Mouse (Mus musculus) forebrain, embryonic 16.5 days (tissue): ENCODE results near the gene Pdhx. TPM values are rescaled to one million over a fixed set of nuclear protein-coding genes. Genes with fewer than 3 reads are reported as not detected.

Experiments
- ATAC-seq: fragments of 200-750 bp; cut with Nextera tagmentation; 2 replicates; pipeline ENCODE4 v1.8.0; 2017; ENCODE audit warnings: mild to moderate bottlenecking, moderate library complexity
- H3K27ac ChIP-seq: fragments of 300-500 bp; sonication (generic); 2 replicates; pipeline ENCODE4 v1.5.1; 2014; ENCODE audit warnings: low read length, control low read depth
- H3K27me3 ChIP-seq: fragments of 300-500 bp; sonication (generic); replicated peaks from 2 replicates; pipeline ENCODE4 v1.6.1; 2014; ENCODE audit warnings: low read length; ENCODE audit not compliant: control insufficient read depth, insufficient read depth
- H3K36me3 ChIP-seq: fragments of 300-500 bp; sonication (generic); 2 replicates; pipeline ENCODE4 v1.6.1; 2014; ENCODE audit not compliant: control insufficient read depth, insufficient read depth
- H3K4me1 ChIP-seq: fragments of 300-500 bp; sonication (generic); replicated peaks from 2 replicates; pipeline ENCODE4 v1.6.1; 2014; ENCODE audit warnings: low read length; ENCODE audit not compliant: control insufficient read depth, insufficient read depth
- H3K4me2 ChIP-seq: fragments of 300-500 bp; sonication (generic); 2 replicates; pipeline ENCODE4 v1.6.1; 2014; ENCODE audit warnings: mild to moderate bottlenecking, low read length, control low read depth
- H3K4me3 ChIP-seq: fragments of 300-500 bp; sonication (generic); replicated peaks from 2 replicates; pipeline ENCODE4 v1.5.1; 2014; ENCODE audit warnings: mild to moderate bottlenecking, low read length, control low read depth
- H3K9ac ChIP-seq: fragments of 300-500 bp; sonication (generic); replicated peaks from 2 replicates; pipeline ENCODE4 v1.6.1; 2014; ENCODE audit warnings: low read depth, low read length, control low read depth
- H3K9me3 ChIP-seq: fragments of 300-500 bp; sonication (generic); 2 replicates; pipeline ENCODE4 v1.6.1; 2016; ENCODE audit warnings: low read length; ENCODE audit not compliant: control insufficient read depth
- WGBS: fragments of 180-500 bp; shearing (Covaris S2); extraction: QIAGEN DNeasy Blood & Tissue Kit; methylation state at CpG from one replicate; pipeline ENCODE4 v1.1.7; 2014; 5-methylcytosine and 5-hydroxymethylcytosine counted together
- polyA plus RNA-seq: library from polyadenylated mRNA; unstranded; fragments of >200 nt; fragmentation: Nextera tagmentation; extraction: Ambion mirVana; gene quantifications from 2 replicates; pipeline ENCODE4 v1.2.1, GENCODE M21; 2015

Pdhx gene
- polyA plus RNA-seq, 1 experiment from 2014 or later, result 61.0 TPM

- H3K4me1 ChIP-seq, result no peaks in the 10 kb centered on the region
- no peaks in the 10 kb centered on the region for H3K27me3 ChIP-seq
- H3K4me2 ChIP-seq, result no peak overlapping the region
- 0% methylated on average over 1 of the region's 1 CpGs for WGBS
- no peak overlapping the region for H3K4me3 ChIP-seq
- H3K36me3 ChIP-seq, result peaks cover 7% of the 10 kb centered on the region; the same call in 1 of the 2 replicates
- no peaks in the 10 kb centered on the region for H3K9me3 ChIP-seq
- H3K27ac ChIP-seq, result no peak overlapping the region
- ATAC-seq, result no peak
- H3K9ac ChIP-seq, result no peak overlapping the region
Observed at GRCm38 (mm10) chr2:103086432-103086831, 13.1 kb upstream of the Pdhx start.

GRCm38 (mm10) chr2:103085633-103086032 lies 12.3 kb upstream of the Pdhx start:
- Histone ChIP-seq H3K9ac (no peak overlapping the region), H3K4me3 (no peak overlapping the region), H3K36me3 (peaks cover 7% of the 10 kb centered on the region; the same call in 1 of the 2 replicates), H3K9me3 (no peaks in the 10 kb centered on the region), H3K4me1 (no peaks in the 10 kb centered on the region), H3K27ac (no peak overlapping the region), H3K27me3 (no peaks in the 10 kb centered on the region), H3K4me2 (no peak overlapping the region)
- 75% methylated on average over 10 of the region's 10 CpGs for WGBS
- ATAC-seq, result 0 out of 2 replicates have a peak, but pooled peaks have one; percentile 25

- WGBS, result 56% methylated on average over 5 of the region's 5 CpGs
- no peak overlapping the region for H3K9ac ChIP-seq
- peak; percentile 14; the same call in 1 of the 2 replicates for ATAC-seq
Observed at GRCm38 (mm10) chr2:103084451-103084850, 11.1 kb upstream of the Pdhx start.

GRCm38 (mm10) chr2:103082853-103083252 lies 9.5 kb upstream of the Pdhx start:
- Histone ChIP-seq H3K4me1 (no peaks in the 10 kb centered on the region), H3K27ac (no peak overlapping the region), H3K36me3 (0 out of 2 replicates have a peak, but pooled peaks cover 2% of the 10 kb centered on the region), H3K9me3 (no peaks in the 10 kb centered on the region), H3K4me2 (no peak overlapping the region), H3K27me3 (no peaks in the 10 kb centered on the region), H3K4me3 (no peak overlapping the region), H3K9ac (no peak overlapping the region)
- 70% methylated on average over 7 of the region's 7 CpGs for WGBS
- ATAC-seq, result no peak

More at GRCm38 (mm10) chr2:103084451-103084850, 11.1 kb upstream of the Pdhx start:
- Histone ChIP-seq H3K9me3 (no peaks in the 10 kb centered on the region), H3K4me1 (no peaks in the 10 kb centered on the region), H3K4me2 (no peak overlapping the region), H3K27ac (no peak overlapping the region), H3K36me3 (peaks cover 6% of the 10 kb centered on the region; the same call in 1 of the 2 replicates), H3K4me3 (no peak overlapping the region), H3K27me3 (no peaks in the 10 kb centered on the region)

- no peak overlapping the region for H3K27ac ChIP-seq
Observed at GRCm38 (mm10) chr2:103081706-103082105, 8.4 kb upstream of the Pdhx start.

GRCm38 (mm10) chr2:103081117-103081516 lies 7.8 kb upstream of the Pdhx start:
- Histone ChIP-seq H3K27ac (no peak overlapping the region), H3K9ac (no peak overlapping the region), H3K27me3 (no peaks in the 10 kb centered on the region), H3K36me3 (no peaks in the 10 kb centered on the region), H3K4me1 (no peaks in the 10 kb centered on the region), H3K4me3 (no peak overlapping the region), H3K4me2 (no peak overlapping the region), H3K9me3 (no peaks in the 10 kb centered on the region)
- WGBS, result 76% methylated on average over 6 of the region's 6 CpGs
- no peak for ATAC-seq

More at GRCm38 (mm10) chr2:103081706-103082105, 8.4 kb upstream of the Pdhx start:
- no peak overlapping the region for H3K4me3 ChIP-seq
- no peak for ATAC-seq
- no peaks in the 10 kb centered on the region for H3K27me3 ChIP-seq
- WGBS, result 87% methylated on average over 5 of the region's 5 CpGs
- no peak overlapping the region for H3K4me2 ChIP-seq
- H3K4me1 ChIP-seq, result no peaks in the 10 kb centered on the region
- no peak overlapping the region for H3K9ac ChIP-seq
- H3K36me3 ChIP-seq, result no peaks in the 10 kb centered on the region
- H3K9me3 ChIP-seq, result no peaks in the 10 kb centered on the region

- peaks cover 10% of the 10 kb centered on the region for H3K4me1 ChIP-seq
- ATAC-seq, result no peak
- H3K9me3 ChIP-seq, result no peaks in the 10 kb centered on the region
- H3K27ac ChIP-seq, result no peak overlapping the region
- H3K4me2 ChIP-seq, result no peak overlapping the region
- H3K4me3 ChIP-seq, result no peak overlapping the region
- H3K36me3 ChIP-seq, result no peaks in the 10 kb centered on the region
- no peak overlapping the region for H3K9ac ChIP-seq
- WGBS, result 57% methylated on average over 3 of the region's 3 CpGs
- H3K27me3 ChIP-seq, result no peaks in the 10 kb centered on the region
Observed at GRCm38 (mm10) chr2:103070586-103070985, 2.7 kb downstream of the Pdhx start.

GRCm38 (mm10) chr2:103069752-103070405 lies 3.4 kb downstream of the Pdhx start:
- Histone ChIP-seq H3K27me3 (no peaks in the 10 kb centered on the region), H3K9ac (no peak overlapping the region), H3K36me3 (no peaks in the 10 kb centered on the region), H3K4me2 (no peak overlapping the region), H3K27ac (no peak overlapping the region), H3K9me3 (no peaks in the 10 kb centered on the region), H3K4me3 (no peak overlapping the region), H3K4me1 (peaks cover 10% of the 10 kb centered on the region)
- 91% methylated on average over 5 of the region's 5 CpGs for WGBS
- ATAC-seq, result no peak

- WGBS, result 92% methylated on average over 1 of the region's 1 CpGs
- Histone ChIP-seq H3K27ac (no peak overlapping the region), H3K36me3 (no peaks in the 10 kb centered on the region), H3K9me3 (no peaks in the 10 kb centered on the region), H3K4me2 (no peak overlapping the region), H3K4me1 (peaks cover 10% of the 10 kb centered on the region), H3K27me3 (no peaks in the 10 kb centered on the region), H3K9ac (no peak overlapping the region), H3K4me3 (no peak overlapping the region)
- ATAC-seq, result no peak
Observed at GRCm38 (mm10) chr2:103068602-103069001, 4.7 kb downstream of the Pdhx start.
